Mouse (Mus musculus): ENCODE data around the gene Oxsr1. TPM values are rescaled to one million over a fixed set of nuclear protein-coding genes. Genes with fewer than 3 reads are reported as not detected.

Oxsr1 gene
- total and polyA plus RNA-seq, 2 experiments from 2014 or later, result 8.8 to 57.5 TPM

- H3K36me3 ChIP-seq (ENCODE audit: insufficient read depth), result peaks cover 33% of the 10 kb centered on the region
Measured at GRCm38 (mm10) chr9:119263067-119263466, 59.2 kb downstream of the Oxsr1 start.

GRCm38 (mm10) chr9:119260825-119261224, 61.4 kb downstream of the Oxsr1 start:
- Histone ChIP-seq H3K27me3 (ENCODE audit: insufficient read depth, low read length) (no peaks in the 10 kb centered on the region), H3K4me3 (ENCODE audit: low read depth, low read length) (no peak overlapping the region), H3K4me1 (ENCODE audit: insufficient read depth) (no peaks in the 10 kb centered on the region), H3K9ac (no peak overlapping the region), H3K36me3 (ENCODE audit: insufficient read depth) (peaks cover 41% of the 10 kb centered on the region), H3K4me2 (ENCODE audit: low read depth) (no peak overlapping the region), H3K9me3 (ENCODE audit: low read length) (no peaks in the 10 kb centered on the region), H3K27ac (ENCODE audit: low read depth, low read length) (no peak overlapping the region)
- TF ChIP-seq CTCF (IDR thresholded peaks at IDR 0.05; ENCODE audit: low read depth), result no peak
- 97% methylated on average over 2 of the region's 2 CpGs for WGBS
- ATAC-seq (no peak), DNase-seq (no peak)

More at GRCm38 (mm10) chr9:119263067-119263466, 59.2 kb downstream of the Oxsr1 start:
- Histone ChIP-seq H3K4me1 (ENCODE audit: insufficient read depth) (no peaks in the 10 kb centered on the region), H3K4me2 (ENCODE audit: low read depth) (no peak overlapping the region), H3K4me3 (ENCODE audit: low read depth, low read length) (no peak overlapping the region), H3K9ac (no peak overlapping the region), H3K9me3 (ENCODE audit: low read length) (no peaks in the 10 kb centered on the region), H3K27me3 (ENCODE audit: insufficient read depth, low read length) (no peaks in the 10 kb centered on the region), H3K27ac (ENCODE audit: low read depth, low read length) (no peak overlapping the region)
- DNase-seq (no peak), ATAC-seq (no peak)
- no peak for TF ChIP-seq CTCF (IDR thresholded peaks at IDR 0.05; ENCODE audit: low read depth)
- 86% methylated on average over 4 of the region's 4 CpGs for WGBS

GRCm38 (mm10) chr9:119258785-119259184, 63.4 kb downstream of the Oxsr1 start:
- Histone ChIP-seq H3K9me3 (ENCODE audit: low read length) (no peaks in the 10 kb centered on the region), H3K27me3 (ENCODE audit: insufficient read depth, low read length) (no peaks in the 10 kb centered on the region), H3K27ac (ENCODE audit: low read depth, low read length) (no peak overlapping the region), H3K4me3 (ENCODE audit: low read depth, low read length) (no peak overlapping the region), H3K36me3 (ENCODE audit: insufficient read depth) (peaks cover 38% of the 10 kb centered on the region), H3K4me1 (ENCODE audit: insufficient read depth) (no peaks in the 10 kb centered on the region), H3K9ac (no peak overlapping the region), H3K4me2 (ENCODE audit: low read depth) (no peak overlapping the region)
- no peak for ATAC-seq
- no peak for TF ChIP-seq CTCF (IDR thresholded peaks at IDR 0.05; ENCODE audit: low read depth)
- 95% methylated on average over 2 of the region's 2 CpGs for WGBS
- no peak for DNase-seq

GRCm38 (mm10) chr9:119258128-119258527, 64.1 kb downstream of the Oxsr1 start:
- no peak for TF ChIP-seq CTCF (IDR thresholded peaks at IDR 0.05; ENCODE audit: low read depth)
- H3K4me3 ChIP-seq (ENCODE audit: low read depth, low read length), result no peak overlapping the region
- H3K27me3 ChIP-seq (ENCODE audit: insufficient read depth, low read length), result no peaks in the 10 kb centered on the region
- no peaks in the 10 kb centered on the region for H3K4me1 ChIP-seq (ENCODE audit: insufficient read depth)
- no peak overlapping the region for H3K9ac ChIP-seq
- no peak overlapping the region for H3K27ac ChIP-seq (ENCODE audit: low read depth, low read length)
- no peak overlapping the region for H3K4me2 ChIP-seq (ENCODE audit: low read depth)
- no peak for ATAC-seq
- H3K36me3 ChIP-seq (ENCODE audit: insufficient read depth), result peaks cover 34% of the 10 kb centered on the region
- 89% methylated on average over 5 of the region's 5 CpGs for WGBS
- no peaks in the 10 kb centered on the region for H3K9me3 ChIP-seq (ENCODE audit: low read length)
- no peak for DNase-seq

- Histone ChIP-seq H3K4me2 (ENCODE audit: low read depth) (no peak overlapping the region), H3K36me3 (ENCODE audit: insufficient read depth) (peaks cover 34% of the 10 kb centered on the region), H3K9ac (no peak overlapping the region), H3K27ac (ENCODE audit: low read depth, low read length) (no peak overlapping the region), H3K27me3 (ENCODE audit: insufficient read depth, low read length) (no peaks in the 10 kb centered on the region), H3K4me3 (ENCODE audit: low read depth, low read length) (no peak overlapping the region), H3K4me1 (ENCODE audit: insufficient read depth) (no peaks in the 10 kb centered on the region), H3K9me3 (ENCODE audit: low read length) (no peaks in the 10 kb centered on the region)
- WGBS, result 96% methylated on average over 12 of the region's 12 CpGs
- DNase-seq, result no peak
- no peak for ATAC-seq
- no peak for TF ChIP-seq CTCF (IDR thresholded peaks at IDR 0.05; ENCODE audit: low read depth)
Measured at GRCm38 (mm10) chr9:119256161-119256560, 66.1 kb downstream of the Oxsr1 start.

GRCm38 (mm10) chr9:119255096-119255495, 67.1 kb downstream of the Oxsr1 start:
- Histone ChIP-seq H3K36me3 (ENCODE audit: insufficient read depth) (peaks cover 39% of the 10 kb centered on the region), H3K27me3 (ENCODE audit: insufficient read depth, low read length) (no peaks in the 10 kb centered on the region), H3K4me2 (ENCODE audit: low read depth) (no peak overlapping the region), H3K9ac (no peak overlapping the region), H3K27ac (ENCODE audit: low read depth, low read length) (no peak overlapping the region), H3K4me1 (ENCODE audit: insufficient read depth) (no peaks in the 10 kb centered on the region), H3K4me3 (ENCODE audit: low read depth, low read length) (no peak overlapping the region), H3K9me3 (ENCODE audit: low read length) (no peaks in the 10 kb centered on the region)
- WGBS, result 100% methylated on average over 1 of the region's 1 CpGs
- TF ChIP-seq CTCF (IDR thresholded peaks at IDR 0.05; ENCODE audit: low read depth), result no peak
- ATAC-seq (no peak), DNase-seq (no peak)

GRCm38 (mm10) chr9:119254187-119254586, 68.0 kb downstream of the Oxsr1 start:
- H3K27me3 ChIP-seq (ENCODE audit: insufficient read depth, low read length), result no peaks in the 10 kb centered on the region
- DNase-seq, result no peak
- no peaks in the 10 kb centered on the region for H3K4me1 ChIP-seq (ENCODE audit: insufficient read depth)
- H3K9me3 ChIP-seq (ENCODE audit: low read length), result no peaks in the 10 kb centered on the region
- H3K36me3 ChIP-seq (ENCODE audit: insufficient read depth), result peaks cover 48% of the 10 kb centered on the region
- ATAC-seq, result no peak
- H3K4me2 ChIP-seq (ENCODE audit: low read depth), result no peak overlapping the region
- TF ChIP-seq CTCF (IDR thresholded peaks at IDR 0.05; ENCODE audit: low read depth), result no peak
- no peak overlapping the region for H3K27ac ChIP-seq (ENCODE audit: low read depth, low read length)
- 74% methylated on average over 2 of the region's 2 CpGs for WGBS
- H3K9ac ChIP-seq, result no peak overlapping the region
- H3K4me3 ChIP-seq (ENCODE audit: low read depth, low read length), result no peak overlapping the region

- WGBS, result 93% methylated on average over 5 of the region's 5 CpGs
Measured at GRCm38 (mm10) chr9:119247996-119248395, 74.2 kb downstream of the Oxsr1 start.

More at GRCm38 (mm10) chr9:119247996-119248395, 74.2 kb downstream of the Oxsr1 start:
- no peaks in the 10 kb centered on the region for H3K27me3 ChIP-seq (ENCODE audit: insufficient read depth, low read length)
- no peak for TF ChIP-seq CTCF (IDR thresholded peaks at IDR 0.05; ENCODE audit: low read depth)
- H3K9me3 ChIP-seq (ENCODE audit: low read length), result no peaks in the 10 kb centered on the region
- ATAC-seq, result no peak
- no peak overlapping the region for H3K4me2 ChIP-seq (ENCODE audit: low read depth)
- no peaks in the 10 kb centered on the region for H3K4me1 ChIP-seq (ENCODE audit: insufficient read depth)
- no peak overlapping the region for H3K9ac ChIP-seq
- peaks cover 37% of the 10 kb centered on the region for H3K36me3 ChIP-seq (ENCODE audit: insufficient read depth)
- DNase-seq, result no peak
- H3K27ac ChIP-seq (ENCODE audit: low read depth, low read length), result no peak overlapping the region
- H3K4me3 ChIP-seq (ENCODE audit: low read depth, low read length), result no peak overlapping the region

Data from forebrain, postnatal 0 days (tissue).